Mouse (Mus musculus) left cerebral cortex, adult 9 months (tissue): ENCODE data around the gene 4930579G24Rik.

Source experiments
- DNase-seq, 2 experiments: peaks; one replicate each; pipeline ENCODE4 v3.0.0; 2022; ENCODE audit warnings: low spot score in 2 of 2

4930579G24Rik gene

DNA sequence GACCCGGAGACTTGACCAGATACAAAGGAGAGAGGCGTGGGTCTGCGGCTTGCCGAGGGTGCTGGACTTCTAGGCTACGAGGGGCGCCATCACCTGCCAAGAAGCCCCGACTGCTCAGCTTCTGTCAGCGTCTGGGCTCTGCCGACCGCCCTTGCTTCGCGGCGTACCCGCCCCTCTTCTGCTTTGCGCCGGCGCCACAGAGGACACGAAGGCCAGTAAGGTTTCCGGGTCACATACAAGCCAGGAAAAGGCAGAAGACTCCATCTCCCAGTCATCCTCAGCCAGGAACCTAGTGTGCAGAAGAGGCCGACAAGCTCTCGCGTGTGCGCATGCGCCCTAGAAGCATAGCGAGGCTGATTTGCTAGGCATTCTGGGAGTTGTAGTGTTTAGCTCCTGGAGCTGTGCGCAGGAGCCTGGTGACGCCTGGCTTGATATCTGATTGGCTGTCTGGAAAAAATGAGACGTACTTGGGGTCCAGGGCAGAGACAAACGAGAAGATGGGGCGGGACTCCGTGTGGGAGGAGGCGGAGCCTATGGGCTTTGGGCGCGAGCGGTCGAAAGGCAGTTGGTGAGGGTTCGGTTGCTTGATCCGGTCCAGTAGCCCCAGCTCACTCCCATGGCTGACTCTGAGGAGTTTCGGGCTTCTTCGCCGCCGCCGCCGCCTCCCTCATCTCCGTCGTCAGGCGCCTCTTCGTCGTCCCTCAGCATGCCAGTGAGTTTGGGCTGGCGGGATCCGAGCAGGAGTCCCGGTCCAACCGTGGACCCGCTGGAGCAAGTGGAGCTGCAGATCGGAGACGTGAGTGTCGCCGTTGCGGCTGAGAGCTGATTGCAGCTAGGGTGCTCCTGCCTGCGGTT lies at the start of gene 4930579G24Rik:
Gene 4930579G24Rik, plus strand, starts transcription at position 519 of the 855 bp plus-strand sequence.
- DNase-seq: peak; percentile 98 to 100

DNA sequence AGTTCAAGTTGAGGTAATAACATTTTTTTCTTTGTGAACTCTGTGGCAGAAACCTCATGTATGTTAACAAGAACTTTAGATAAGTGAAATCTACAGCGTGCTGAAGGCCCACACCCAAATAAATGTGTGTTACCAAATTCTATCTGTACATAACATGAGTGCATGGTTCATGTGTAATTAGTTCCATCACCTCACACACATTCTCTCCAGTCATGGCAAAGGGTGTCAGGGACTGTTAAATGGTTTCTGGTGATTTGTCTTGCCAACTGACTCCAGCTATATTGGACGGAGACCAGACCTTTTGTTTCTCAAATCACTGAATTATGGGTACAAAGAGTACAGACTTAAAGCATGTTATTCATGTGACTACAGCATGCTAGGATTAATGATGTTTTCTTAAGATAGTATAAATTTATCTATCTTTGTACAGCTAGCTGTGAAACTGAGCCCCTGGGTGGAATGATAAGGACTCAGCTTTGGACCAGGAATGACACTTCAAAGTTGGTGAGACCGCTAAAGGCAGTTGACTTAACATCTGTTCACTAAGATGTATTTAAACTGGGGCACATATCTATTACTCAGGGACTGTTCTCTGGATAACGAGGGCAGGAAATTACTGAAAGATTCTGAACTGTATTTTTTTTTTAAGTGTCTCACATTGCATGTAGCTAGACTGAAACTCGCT lies 48.8 kb upstream of the 4930579G24Rik start:
- no peak for DNase-seq

DNA sequence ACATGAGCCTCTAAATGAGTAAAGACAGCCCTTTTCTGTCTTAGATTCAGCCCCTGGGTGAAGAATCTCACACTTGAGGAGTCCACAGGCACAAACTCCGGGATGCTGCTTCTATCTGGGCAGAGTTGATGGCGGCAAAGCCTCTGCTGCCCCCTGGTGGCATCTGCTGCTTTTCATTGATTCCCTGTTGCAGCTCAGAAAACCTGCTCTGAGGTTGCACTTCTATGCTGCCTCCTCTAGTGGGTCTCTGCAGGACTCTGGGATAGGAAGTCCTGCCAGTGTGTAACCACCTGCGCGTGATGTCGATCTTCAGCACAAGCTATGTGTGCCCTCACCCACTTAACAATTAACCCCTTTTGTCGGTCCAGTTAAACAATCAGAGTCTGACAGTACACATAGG lies 42.1 kb upstream of the 4930579G24Rik start:
- DNase-seq: peak; percentile 73 to 96

DNA sequence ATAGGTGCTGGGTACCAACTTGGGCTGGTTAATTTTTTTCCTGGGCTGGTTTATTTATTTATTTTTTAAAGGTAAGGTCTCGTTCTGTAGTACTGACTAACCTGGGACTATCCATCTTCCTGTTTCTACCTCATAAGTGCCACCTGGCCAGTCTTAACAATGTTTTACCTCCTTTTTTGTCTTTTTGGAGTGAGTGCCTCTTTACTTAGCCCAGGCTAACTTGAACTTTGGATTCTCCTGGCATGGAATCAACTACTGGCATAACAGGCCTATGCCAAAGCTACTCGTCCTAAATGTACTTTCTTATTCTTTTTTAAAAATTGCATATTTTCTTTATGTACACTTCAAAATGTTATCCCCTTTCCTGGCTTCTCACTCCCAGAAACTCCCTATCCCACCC lies 39.2 kb upstream of the 4930579G24Rik start:
- no peak for DNase-seq

DNA sequence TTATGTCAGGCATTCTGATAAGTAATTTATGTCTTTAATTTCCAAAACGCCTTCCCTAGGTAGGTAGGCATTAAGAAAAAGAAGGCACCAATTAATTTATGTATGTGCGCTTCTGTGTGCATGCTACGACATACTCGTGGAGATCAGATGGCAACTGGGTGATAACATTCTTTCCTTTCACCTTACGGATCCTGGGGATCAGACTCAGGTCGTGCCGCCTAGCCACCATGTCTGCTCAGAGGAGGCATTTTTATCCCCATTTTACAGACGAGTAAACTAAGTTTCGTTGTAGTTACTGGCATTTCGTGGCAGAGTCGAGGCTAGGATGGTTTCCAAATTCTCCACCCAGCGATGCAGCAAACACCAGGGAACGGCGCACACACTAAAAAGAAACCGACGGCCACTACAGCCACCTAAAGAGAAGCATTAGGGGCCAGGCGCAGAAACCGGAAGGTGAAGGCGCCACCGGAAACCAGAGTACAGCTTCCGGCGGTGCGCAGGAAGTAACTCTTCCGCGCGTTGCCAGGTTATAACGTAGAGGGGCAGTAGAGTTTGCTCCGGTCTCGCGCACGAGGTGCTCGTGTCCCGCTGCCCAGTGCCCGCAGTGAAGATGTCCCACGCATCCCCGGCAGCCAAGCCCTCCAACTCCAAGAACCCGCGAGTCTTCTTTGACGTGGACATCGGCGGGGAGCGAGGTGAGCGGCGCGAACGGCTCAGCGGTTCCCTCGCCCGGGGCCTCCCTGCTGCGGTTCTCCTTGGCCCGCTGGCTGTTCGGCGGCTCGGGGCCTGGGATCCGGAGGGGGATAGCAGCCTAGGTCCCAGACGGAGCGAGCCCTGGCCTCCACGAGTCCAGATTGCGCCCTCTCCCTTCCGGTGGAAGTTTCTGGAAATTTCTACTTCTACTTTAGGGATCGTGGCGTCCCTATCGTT lies 37.8 kb upstream of the 4930579G24Rik start, which contains the start of gene Ppid:
Gene Ppid, plus strand, starts transcription at position 480 of the 930 bp plus-strand sequence.
- peak; percentile 25 to 77 for DNase-seq

DNA sequence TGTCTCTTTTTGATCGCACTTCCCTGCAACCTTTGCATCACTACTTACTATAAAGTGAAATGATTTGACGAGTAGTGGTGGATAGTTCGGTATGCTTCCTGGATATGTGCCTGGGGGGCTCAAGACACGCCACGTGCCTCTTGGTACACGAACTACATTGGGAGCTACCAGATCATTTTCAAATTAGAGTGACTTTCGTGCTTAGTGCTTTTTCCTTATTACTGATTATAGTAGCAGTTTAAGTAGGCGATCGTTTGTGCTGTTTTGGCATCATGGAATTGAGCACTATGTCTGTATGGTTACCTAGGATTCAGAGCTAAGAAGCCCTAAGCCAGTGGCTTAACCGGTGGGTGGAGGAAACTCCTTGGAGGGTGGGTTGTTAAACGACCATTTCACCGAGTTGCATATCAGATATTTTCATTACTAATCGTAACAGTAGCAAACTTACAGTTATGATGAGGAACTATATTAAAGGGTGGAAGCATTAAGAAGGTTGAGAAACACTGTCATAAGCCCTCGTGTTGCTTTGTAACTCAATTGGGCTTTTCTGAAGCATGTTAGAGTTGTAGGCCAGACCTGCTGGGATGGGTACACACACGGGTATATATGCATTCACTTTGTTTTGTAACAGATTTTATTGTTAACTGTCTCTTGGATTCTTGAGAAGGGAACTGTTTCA lies 36.9 kb upstream of the 4930579G24Rik start:
- no peak for DNase-seq

DNA sequence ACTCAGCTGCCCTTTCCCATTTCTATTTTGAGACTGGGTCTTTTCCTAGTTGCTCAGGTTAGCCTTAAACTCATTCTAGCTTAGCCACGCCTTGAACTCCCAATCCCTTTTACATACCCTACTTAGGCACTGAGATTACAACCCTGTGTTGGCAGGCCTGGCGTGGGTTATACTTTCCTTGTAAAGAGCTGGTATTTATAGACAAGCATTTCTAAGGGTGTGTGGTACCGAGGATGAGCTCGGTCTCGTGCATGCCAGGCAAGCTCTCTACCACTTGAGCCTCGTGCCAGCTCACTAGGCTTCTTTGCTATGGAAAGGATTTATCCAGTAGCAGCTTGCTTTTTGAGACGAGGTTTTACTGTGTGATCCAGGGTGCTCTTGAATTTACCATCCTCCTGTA lies 33.4 kb upstream of the 4930579G24Rik start:
- no peak for DNase-seq

DNA sequence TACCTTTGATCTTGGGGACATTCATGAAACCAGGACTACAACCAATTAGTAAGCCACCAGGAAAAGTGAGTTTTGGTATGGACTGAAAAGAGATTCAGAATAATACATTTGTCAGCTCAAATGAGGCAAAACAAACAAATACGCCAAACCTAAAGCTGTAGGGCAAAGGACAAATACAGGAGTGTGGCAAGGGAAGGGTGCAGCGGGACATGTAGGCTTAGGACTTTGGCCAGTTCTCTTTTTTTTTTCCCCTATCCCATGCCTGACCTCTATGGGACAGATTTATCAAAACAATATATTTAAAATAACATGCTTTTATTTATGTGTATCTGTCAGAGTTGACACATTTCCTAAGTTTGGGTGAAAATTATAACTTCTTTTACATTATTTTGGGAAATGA lies 19.0 kb upstream of the 4930579G24Rik start:
- no peak for DNase-seq

DNA sequence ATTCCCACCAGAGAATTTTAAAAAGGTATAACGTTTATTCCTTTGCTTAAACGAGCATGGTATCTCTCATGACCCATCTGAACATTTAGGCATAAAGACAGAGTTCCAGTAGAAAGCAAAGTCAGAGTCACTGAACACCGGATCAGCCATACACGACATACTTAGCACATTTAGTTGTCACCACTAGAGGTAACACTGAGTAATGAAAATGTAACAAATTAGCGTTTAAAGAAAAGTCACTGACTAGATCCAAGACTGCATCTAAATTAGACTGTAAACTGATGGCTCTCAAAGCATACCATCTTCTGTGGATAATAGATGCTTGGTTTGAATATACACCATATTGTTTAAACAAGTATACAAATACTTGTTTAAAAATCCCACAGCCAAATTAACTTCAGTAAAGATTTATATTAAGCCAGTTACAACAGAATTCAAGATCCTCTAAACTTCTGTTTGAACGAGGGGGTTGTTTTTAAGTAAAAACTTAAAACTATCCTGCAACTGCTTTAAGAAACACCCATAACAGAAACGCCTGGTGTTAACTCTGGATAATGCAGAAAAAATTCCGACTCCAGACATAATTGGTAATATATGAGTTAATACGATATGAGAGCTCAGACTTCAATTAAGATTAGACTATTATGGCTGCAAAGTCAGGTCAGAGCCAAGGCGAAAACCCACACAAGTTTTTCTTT lies 1.2 kb upstream of the 4930579G24Rik start:
- DNase-seq: no peak

DNA sequence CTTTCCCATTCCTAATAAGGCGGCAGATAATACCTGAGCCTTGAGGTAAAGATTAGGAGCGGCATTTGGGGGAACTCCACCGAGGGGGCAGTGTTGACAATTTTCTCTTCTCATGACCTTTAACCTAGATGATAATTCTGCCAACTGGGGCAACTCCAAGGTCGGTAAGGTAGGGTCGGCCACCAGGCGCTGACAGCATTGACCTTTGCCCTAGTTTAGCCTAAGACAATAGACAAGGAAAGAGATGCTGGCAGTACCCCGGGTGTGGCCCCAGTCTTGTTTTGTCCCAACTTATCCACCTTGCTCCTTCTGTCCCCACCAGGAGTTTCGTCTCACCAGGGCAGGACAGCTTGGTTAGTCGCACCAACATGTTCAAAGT lies 708 bp upstream of the 4930579G24Rik start:
- no peak for DNase-seq

DNA sequence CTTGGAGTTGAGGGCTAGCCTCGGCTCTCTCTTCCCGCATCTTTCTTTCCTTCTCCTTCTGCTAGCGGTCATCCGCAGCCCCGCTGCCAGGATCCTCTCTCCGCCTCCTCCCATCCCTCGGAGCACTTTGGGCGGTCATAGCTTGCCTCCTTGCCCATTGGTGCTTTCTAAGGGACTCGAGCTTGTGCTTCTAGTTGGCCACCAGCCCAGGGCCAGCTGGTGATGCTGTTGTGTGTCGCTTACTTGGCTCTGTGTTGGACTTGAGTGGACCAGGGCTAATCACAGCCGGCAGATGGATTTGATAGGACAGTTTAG lies 494 bp downstream of the 4930579G24Rik start, which contains the start of gene Etfdh:
Gene Etfdh, minus strand, starts transcription at position 85 of the 315 bp plus-strand sequence.
- DNase-seq: peak in 1 of 2 experiments; percentile 59

DNA sequence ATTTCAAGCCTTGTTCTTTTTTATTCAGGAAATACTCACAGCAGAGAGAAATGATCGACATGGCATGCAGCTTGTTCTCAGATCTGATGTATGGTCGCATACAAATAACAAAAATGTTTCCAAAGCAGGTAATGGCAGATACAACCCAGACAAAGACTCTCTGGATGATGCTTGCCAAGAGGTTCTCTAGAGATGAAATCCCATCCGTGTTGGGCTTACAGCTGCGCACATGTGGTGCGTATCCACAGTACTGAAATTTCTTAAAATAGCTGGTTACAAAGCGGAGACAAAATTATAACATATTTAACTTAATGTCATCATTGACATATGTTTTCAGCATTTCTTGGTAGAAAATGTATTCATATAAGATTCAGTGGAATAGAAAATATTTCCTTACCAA lies 23.2 kb downstream of the 4930579G24Rik start:
- DNase-seq: no peak

DNA sequence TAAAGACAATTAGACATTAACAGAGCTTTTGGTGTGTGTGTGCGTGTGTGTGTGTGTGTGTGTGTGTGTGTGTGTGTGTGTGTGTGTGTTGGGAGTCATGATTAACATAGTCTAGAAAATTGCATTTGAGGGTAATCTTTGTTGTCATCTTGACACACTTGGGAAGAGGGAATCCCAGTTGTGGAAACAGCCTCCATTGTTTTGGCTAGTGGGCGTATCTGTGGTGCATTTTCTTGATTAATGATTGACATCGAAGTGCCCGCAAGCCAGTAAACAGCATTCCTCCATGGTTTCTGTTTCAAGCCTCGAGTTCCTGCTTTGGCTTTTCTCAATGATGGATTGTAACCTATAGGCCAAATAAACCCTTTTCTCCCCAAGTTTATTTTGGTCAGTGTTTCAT lies 27.8 kb downstream of the 4930579G24Rik start:
- DNase-seq: no peak

DNA sequence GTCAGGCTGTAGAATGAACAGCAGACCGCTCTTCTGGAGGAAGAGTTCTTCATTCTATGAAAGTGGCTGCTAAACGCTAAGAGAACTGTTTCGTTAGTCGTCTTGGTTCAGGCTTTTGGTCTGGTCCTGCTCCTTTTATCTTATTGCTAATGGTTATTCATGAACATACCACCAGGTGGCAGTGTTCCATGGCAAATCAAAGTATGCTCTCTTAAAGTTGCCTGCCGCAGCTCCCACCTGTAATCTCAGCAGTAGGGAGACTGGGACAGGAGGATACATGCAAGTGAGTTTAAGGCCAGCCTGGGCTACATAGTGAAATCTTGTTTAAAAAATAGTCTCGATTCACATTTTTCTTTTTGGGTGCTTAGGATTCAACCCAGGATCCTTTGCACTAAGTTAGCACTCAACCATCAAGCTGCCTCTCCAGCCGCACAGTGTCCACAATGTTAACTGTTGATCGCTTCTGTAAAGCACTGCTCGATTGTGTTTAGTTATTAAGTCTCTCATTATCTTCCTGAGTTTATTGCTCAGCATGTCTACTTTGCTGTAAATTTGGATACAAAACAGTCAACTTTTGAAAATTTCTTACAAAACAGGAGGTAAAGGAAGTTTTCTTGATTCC lies 36.0 kb downstream of the 4930579G24Rik start:
- DNase-seq: peak in 1 of 2 experiments; percentile 55

DNA sequence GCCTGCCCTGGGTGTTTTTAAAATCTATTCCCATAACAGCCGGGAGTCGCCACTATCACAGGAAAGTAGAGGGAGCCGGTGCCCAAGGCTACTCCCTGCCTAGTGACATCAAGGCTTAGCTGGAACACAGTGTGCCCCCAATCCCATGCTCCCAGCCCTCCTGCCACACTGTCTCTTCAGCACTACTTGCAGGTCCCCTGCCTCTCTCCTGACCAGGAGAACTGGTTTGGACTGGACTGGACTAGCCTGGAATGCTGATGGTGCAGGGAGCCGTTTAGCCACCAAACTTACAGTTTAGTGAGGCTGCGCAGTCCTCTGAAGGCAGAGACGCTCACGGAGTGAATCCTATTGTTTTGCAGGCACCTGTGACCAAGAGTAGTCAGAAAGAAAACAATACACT lies 41.7 kb downstream of the 4930579G24Rik start:
- DNase-seq: no peak

DNA sequence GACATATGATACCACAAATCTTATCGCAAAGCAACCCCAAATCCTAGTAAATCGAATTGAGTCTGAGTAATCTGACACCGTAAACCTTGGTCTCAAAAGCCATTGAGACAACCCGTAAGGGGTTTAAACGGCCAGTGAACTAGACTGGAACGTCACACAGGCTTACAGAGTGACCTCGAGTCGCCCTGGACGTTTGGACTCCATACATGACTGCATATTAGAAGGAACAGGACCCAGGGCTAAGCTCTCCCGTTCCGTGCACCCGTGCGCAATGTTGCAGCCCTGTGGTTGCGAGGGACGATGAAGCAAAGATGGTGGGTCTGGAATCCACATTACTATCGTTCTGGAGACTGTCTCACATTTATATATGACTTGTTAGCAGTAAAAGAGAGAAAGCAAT lies 43.3 kb downstream of the 4930579G24Rik start:
- DNase-seq: no peak

DNA sequence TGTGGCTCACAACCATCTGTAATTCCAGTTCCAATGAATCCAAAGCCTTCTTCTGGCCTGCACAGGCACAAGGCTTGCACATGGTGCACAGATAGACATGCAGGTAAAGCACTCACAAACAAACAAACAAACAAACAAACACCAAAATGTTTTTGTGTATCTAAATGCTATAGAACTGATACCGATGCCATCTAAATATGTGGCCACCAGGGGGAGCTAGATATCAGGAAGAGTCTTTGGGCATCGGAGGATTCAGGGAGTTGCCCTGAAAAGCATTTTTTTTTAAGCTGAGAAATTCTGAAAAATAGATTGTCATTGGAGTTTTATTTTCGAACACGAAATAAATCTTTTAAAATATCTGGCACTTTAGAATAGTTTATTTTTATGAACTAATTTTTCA lies 44.2 kb downstream of the 4930579G24Rik start:
- DNase-seq: peak in 1 of 2 experiments; percentile 75

DNA sequence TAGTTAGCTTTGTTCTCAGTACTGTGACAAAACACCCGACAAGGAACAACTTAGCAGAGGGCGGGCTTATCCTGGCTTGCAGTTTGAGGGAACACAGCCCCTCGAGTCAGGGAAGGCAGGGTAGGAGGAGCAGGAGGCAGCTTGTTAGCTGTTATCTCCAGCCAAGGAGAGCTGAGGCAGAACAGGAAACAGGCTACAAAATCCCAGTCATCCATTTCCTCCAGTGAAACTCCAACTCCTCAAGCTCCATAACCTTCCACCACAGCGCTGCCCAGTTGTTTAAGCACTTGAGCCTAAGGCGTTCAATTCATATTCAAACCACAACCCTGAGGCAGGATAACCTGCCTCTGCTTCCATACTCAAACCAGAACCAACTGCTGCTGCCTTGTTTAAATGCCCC lies 45.8 kb downstream of the 4930579G24Rik start:
- no peak for DNase-seq

DNA sequence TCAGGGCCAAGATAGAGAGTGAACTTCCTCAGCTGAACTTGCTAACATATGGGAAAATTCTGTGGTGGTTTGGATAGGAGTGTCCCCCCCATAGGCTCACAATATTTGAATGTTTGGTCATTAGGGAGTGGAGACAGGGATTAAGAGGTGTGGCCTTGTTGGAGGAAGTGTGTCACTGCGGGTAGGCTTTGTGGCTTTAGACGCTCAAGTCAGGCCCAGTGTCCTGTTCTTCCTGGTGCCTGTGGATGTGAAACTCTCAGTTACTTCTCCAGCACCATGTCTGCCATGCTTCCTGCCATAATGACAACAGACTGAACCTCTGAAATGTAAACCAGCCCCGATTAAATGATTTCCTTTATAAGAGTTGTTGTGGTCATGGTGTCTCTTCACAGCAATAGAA lies 47.5 kb downstream of the 4930579G24Rik start:
- no peak for DNase-seq
